Mouse (Mus musculus): ENCODE measurements around the gene Aldh1l1. TPM values are rescaled to one million over a fixed set of nuclear protein-coding genes. Genes with fewer than 3 reads are reported as not detected.

Aldh1l1 gene
- polyA plus RNA-seq, 1 experiment from 2014 or later = 1.1 TPM

GRCm38 (mm10) chr6:90567486-90567885 lies 81.3 kb downstream of the Aldh1l1 start:
- Histone ChIP-seq H3K27ac (replicated peaks) (no peak overlapping the region), H3K9me3 (no peaks in the 10 kb centered on the region), H3K36me3 (no peaks in the 10 kb centered on the region), H3K4me2 (no peak overlapping the region), H3K4me3 (no peak overlapping the region), H3K4me1 (peaks cover 34% of the 10 kb centered on the region), H3K27me3 (replicated peaks) (peaks cover 26% of the 10 kb centered on the region; the same call in 1 of the 2 replicates), H3K9ac (no peak overlapping the region)
- 91% methylated on average over 3 of the region's 3 CpGs for WGBS
- ATAC-seq (ENCODE audit: extremely low read depth, insufficient number of reproducible peaks, low FRiP score, low TSS enrichment) = no peak

GRCm38 (mm10) chr6:90567928-90568327 lies 81.7 kb downstream of the Aldh1l1 start:
- H3K4me3 ChIP-seq = no peak overlapping the region
- no peak overlapping the region for H3K27ac ChIP-seq (replicated peaks)
- no peak overlapping the region for H3K9ac ChIP-seq
- H3K27me3 ChIP-seq (replicated peaks) = peaks cover 25% of the 10 kb centered on the region; the same call in 1 of the 2 replicates
- no peaks in the 10 kb centered on the region for H3K9me3 ChIP-seq
- no peaks in the 10 kb centered on the region for H3K36me3 ChIP-seq
- H3K4me2 ChIP-seq = no peak overlapping the region
- 63% methylated on average over 3 of the region's 3 CpGs for WGBS
- peaks cover 34% of the 10 kb centered on the region for H3K4me1 ChIP-seq
- no peak for ATAC-seq (ENCODE audit: extremely low read depth, insufficient number of reproducible peaks, low FRiP score, low TSS enrichment)

DNA sequence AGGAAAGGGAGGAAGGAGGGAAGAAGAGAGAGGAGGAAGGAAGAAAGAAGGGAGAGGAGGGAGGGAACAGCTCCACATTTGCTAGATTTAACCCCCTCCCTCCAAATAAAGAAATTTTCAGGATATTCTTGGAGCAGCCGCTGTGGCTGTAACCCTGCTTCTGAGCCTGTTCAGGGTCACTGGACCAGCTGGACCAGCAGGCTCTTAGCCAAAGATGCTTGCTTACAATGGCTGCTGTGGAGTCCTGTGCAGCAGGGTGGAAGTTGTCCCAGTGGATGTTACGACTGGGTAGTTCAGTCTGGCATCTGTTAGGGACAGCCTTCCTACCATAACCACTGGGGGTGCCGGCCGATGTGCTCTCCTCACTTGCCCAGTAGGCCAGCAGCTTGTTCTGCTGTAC lies 82.5 kb downstream of the Aldh1l1 start:
- H3K27me3 ChIP-seq (replicated peaks) = peaks cover 25% of the 10 kb centered on the region; the same call in 1 of the 2 replicates
- WGBS = 81% methylated on average over 4 of the region's 4 CpGs
- no peak overlapping the region for H3K4me2 ChIP-seq
- H3K4me3 ChIP-seq = no peak overlapping the region
- H3K36me3 ChIP-seq = no peaks in the 10 kb centered on the region
- H3K9ac ChIP-seq = no peak overlapping the region
- peaks cover 34% of the 10 kb centered on the region for H3K4me1 ChIP-seq
- no peaks in the 10 kb centered on the region for H3K9me3 ChIP-seq
- no peak overlapping the region for H3K27ac ChIP-seq (replicated peaks)
- ATAC-seq (ENCODE audit: extremely low read depth, insufficient number of reproducible peaks, low FRiP score, low TSS enrichment) = no peak

- WGBS = 52% methylated on average over 12 of the region's 12 CpGs
- H3K36me3 ChIP-seq = no peaks in the 10 kb centered on the region
- H3K4me2 ChIP-seq = no peak overlapping the region
- H3K4me3 ChIP-seq = no peak overlapping the region
- H3K9ac ChIP-seq = peak overlapping the region; percentile 37; the same call in 1 of the 2 replicates
- peaks cover 23% of the 10 kb centered on the region for H3K4me1 ChIP-seq
- H3K27ac ChIP-seq (replicated peaks) = no peak overlapping the region
- no peak for ATAC-seq (ENCODE audit: extremely low read depth, insufficient number of reproducible peaks, low FRiP score, low TSS enrichment)
- peaks cover 25% of the 10 kb centered on the region; the same call in 1 of the 2 replicates for H3K27me3 ChIP-seq (replicated peaks)
- no peaks in the 10 kb centered on the region for H3K9me3 ChIP-seq
These were observed 83.6 kb downstream of the Aldh1l1 start for GRCm38 (mm10) chr6:90569736-90570383.

GRCm38 (mm10) chr6:90570392-90570791 lies 84.2 kb downstream of the Aldh1l1 start:
- Histone ChIP-seq H3K4me3 (no peak overlapping the region), H3K9me3 (no peaks in the 10 kb centered on the region), H3K9ac (no peak overlapping the region), H3K27ac (replicated peaks) (no peak overlapping the region), H3K36me3 (no peaks in the 10 kb centered on the region), H3K4me2 (no peak overlapping the region), H3K4me1 (peaks cover 18% of the 10 kb centered on the region), H3K27me3 (replicated peaks) (peaks cover 25% of the 10 kb centered on the region; the same call in 1 of the 2 replicates)
- ATAC-seq (ENCODE audit: extremely low read depth, insufficient number of reproducible peaks, low FRiP score, low TSS enrichment) = no peak
- 76% methylated on average over 8 of the region's 8 CpGs for WGBS

- Histone ChIP-seq H3K9me3 (no peaks in the 10 kb centered on the region), H3K4me3 (no peak overlapping the region), H3K27me3 (replicated peaks) (0 out of 2 replicates have a peak, but pooled peaks cover 6% of the 10 kb centered on the region), H3K36me3 (no peaks in the 10 kb centered on the region), H3K4me2 (no peak overlapping the region), H3K4me1 (peaks cover 10% of the 10 kb centered on the region), H3K27ac (replicated peaks) (no peak overlapping the region), H3K9ac (no peak overlapping the region)
- no peak for ATAC-seq (ENCODE audit: extremely low read depth, insufficient number of reproducible peaks, low FRiP score, low TSS enrichment)
- WGBS = 41% methylated on average over 3 of the region's 3 CpGs
These were observed 89.1 kb downstream of the Aldh1l1 start for GRCm38 (mm10) chr6:90575261-90575715.

- Histone ChIP-seq H3K27ac (replicated peaks) (no peak overlapping the region), H3K9ac (no peak overlapping the region), H3K27me3 (replicated peaks) (no peaks in the 10 kb centered on the region), H3K4me3 (no peak overlapping the region), H3K9me3 (no peaks in the 10 kb centered on the region), H3K4me1 (peaks cover 8% of the 10 kb centered on the region), H3K4me2 (no peak overlapping the region), H3K36me3 (no peaks in the 10 kb centered on the region)
- ATAC-seq (ENCODE audit: extremely low read depth, insufficient number of reproducible peaks, low FRiP score, low TSS enrichment) = no peak
- WGBS = 58% methylated on average over 3 of the region's 3 CpGs
These were observed 91.9 kb downstream of the Aldh1l1 start for GRCm38 (mm10) chr6:90578174-90578573.

DNA sequence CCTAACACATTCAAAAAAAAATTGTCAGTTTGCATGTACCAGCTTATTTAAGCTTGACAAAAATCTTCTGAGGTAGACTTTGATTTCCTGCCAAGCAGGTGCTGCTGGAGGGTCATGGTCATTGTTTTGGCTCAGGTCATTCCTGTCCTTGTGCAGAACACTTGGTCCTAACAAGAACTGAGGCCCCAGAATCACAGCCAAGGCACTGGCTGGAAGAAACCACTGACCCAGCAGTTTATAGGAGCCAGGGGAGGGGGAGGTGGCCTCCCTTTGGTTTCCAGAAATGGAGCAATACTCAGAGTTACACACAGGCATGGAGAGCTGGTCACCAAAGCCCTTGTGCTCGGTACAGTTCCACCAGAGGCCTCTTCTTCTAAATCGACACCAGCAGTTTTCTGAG lies 96.1 kb downstream of the Aldh1l1 start:
- Histone ChIP-seq H3K27me3 (replicated peaks) (no peaks in the 10 kb centered on the region), H3K9me3 (no peaks in the 10 kb centered on the region), H3K9ac (no peak overlapping the region), H3K4me2 (no peak overlapping the region), H3K4me1 (peaks cover 8% of the 10 kb centered on the region), H3K36me3 (no peaks in the 10 kb centered on the region), H3K4me3 (no peak overlapping the region), H3K27ac (replicated peaks) (no peak overlapping the region)
- WGBS = 62% methylated on average over 2 of the region's 2 CpGs
- no peak for ATAC-seq (ENCODE audit: extremely low read depth, insufficient number of reproducible peaks, low FRiP score, low TSS enrichment)

DNA sequence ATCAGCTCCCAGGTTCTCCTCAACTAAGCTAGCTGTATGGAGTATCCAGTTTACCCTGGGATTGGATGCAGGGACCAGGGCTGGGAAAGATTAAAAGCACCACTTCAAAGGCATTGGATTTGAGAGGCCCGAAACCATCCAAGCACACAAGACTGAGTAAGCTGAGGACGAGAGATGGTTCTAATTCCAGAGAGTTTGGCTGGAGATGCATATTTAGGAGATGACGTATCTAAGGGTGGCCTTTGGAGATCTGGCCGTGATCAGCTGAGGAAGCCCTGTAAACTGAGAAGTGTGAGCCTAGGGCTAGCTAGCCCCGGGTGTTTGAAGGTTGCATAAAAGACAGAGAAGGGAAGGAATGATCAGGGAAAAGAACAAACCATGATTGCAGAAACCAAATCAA lies 101.9 kb downstream of the Aldh1l1 start:
- Histone ChIP-seq H3K9me3 (no peaks in the 10 kb centered on the region), H3K36me3 (no peaks in the 10 kb centered on the region), H3K27me3 (replicated peaks) (no peaks in the 10 kb centered on the region), H3K4me3 (no peak overlapping the region), H3K4me1 (peaks cover 7% of the 10 kb centered on the region; the same call in 1 of the 2 replicates), H3K27ac (replicated peaks) (no peak overlapping the region), H3K4me2 (no peak overlapping the region), H3K9ac (no peak overlapping the region)
- 45% methylated on average over 5 of the region's 5 CpGs for WGBS
- no peak for ATAC-seq (ENCODE audit: extremely low read depth, insufficient number of reproducible peaks, low FRiP score, low TSS enrichment)

- H3K4me2 ChIP-seq = no peak overlapping the region
- 67% methylated on average over 1 of the region's 1 CpGs for WGBS
- no peak for ATAC-seq (ENCODE audit: extremely low read depth, insufficient number of reproducible peaks, low FRiP score, low TSS enrichment)
These were observed 104.5 kb downstream of the Aldh1l1 start for GRCm38 (mm10) chr6:90590707-90591106.

GRCm38 (mm10) chr6:90594972-90595371 lies 108.7 kb downstream of the Aldh1l1 start:
- H3K27me3 ChIP-seq (replicated peaks) = no peaks in the 10 kb centered on the region
- no peak overlapping the region for H3K27ac ChIP-seq (replicated peaks)
- 60% methylated on average over 1 of the region's 1 CpGs for WGBS
- H3K4me2 ChIP-seq = no peak overlapping the region
- no peak overlapping the region for H3K9ac ChIP-seq
- no peak for ATAC-seq (ENCODE audit: extremely low read depth, insufficient number of reproducible peaks, low FRiP score, low TSS enrichment)
- peaks cover 7% of the 10 kb centered on the region; the same call in 1 of the 2 replicates for H3K4me1 ChIP-seq
- H3K4me3 ChIP-seq = no peak overlapping the region
- no peaks in the 10 kb centered on the region for H3K36me3 ChIP-seq
- H3K9me3 ChIP-seq = no peaks in the 10 kb centered on the region

More at GRCm38 (mm10) chr6:90590707-90591106, 104.5 kb downstream of the Aldh1l1 start:
- Histone ChIP-seq H3K9me3 (no peaks in the 10 kb centered on the region), H3K9ac (no peak overlapping the region), H3K36me3 (no peaks in the 10 kb centered on the region), H3K4me3 (no peak overlapping the region), H3K4me1 (peaks cover 7% of the 10 kb centered on the region; the same call in 1 of the 2 replicates), H3K27ac (replicated peaks) (no peak overlapping the region), H3K27me3 (replicated peaks) (no peaks in the 10 kb centered on the region)

DNA sequence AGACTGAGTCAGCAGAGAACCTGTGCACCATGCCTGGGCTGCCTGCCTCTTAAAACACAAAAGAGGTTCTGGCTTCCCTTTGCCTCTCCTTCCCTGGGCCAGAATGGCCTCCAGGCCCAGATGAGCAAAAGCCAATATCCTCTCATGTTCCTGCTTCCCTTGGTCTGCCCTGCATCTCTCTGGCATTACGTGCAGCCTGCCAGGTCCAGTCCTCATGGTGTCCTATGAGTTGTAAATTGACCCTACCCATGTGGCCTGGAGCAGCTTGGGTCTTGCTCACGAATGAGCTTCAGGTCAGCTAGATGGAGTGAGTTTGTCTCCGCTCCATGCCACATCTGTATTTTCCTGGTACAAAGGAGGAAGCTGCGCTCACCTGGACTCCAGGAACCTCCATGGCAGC lies 110.8 kb downstream of the Aldh1l1 start:
- Histone ChIP-seq H3K27ac (replicated peaks) (no peak overlapping the region), H3K4me2 (no peak overlapping the region), H3K4me1 (peaks cover 18% of the 10 kb centered on the region), H3K9ac (no peak overlapping the region), H3K36me3 (no peaks in the 10 kb centered on the region), H3K9me3 (no peaks in the 10 kb centered on the region), H3K4me3 (no peak overlapping the region), H3K27me3 (replicated peaks) (0 out of 2 replicates have a peak, but pooled peaks cover 3% of the 10 kb centered on the region)
- 75% methylated on average over 4 of the region's 4 CpGs for WGBS
- ATAC-seq (ENCODE audit: extremely low read depth, insufficient number of reproducible peaks, low FRiP score, low TSS enrichment) = no peak

All from heart, embryonic 13.5 days (tissue).